Mouse (Mus musculus) thymus, postnatal 14 days (tissue): ENCODE results near the gene Xlr4a.
"Not testable (repeated sequence)": the region's sequence is repeated elsewhere in the genome, so short reads cannot be mapped to it uniquely, and the experiment has no call there.

Source experiments
- DNase-seq: peaks from one replicate; pipeline ENCODE4 v3.0.0; 2021

Gene Xlr4a

GRCm38 (mm10) chrX:73082267-73083055 is at the start of gene Xlr4a:
Gene Xlr4a (minus strand): TSS chrX:73082478.
- peak; percentile 47 for DNase-seq

GRCm38 (mm10) chrX:73122859-73123829 is 40.9 kb upstream of the Xlr4a start:
- not testable (repeated sequence) for DNase-seq

- not testable (repeated sequence) for DNase-seq
Measured at GRCm38 (mm10) chrX:73116747-73117146, 34.5 kb upstream of the Xlr4a start, which contains the start of gene Gm14685. Gene Gm14685 (plus strand): TSS chrX:73117047.

- DNase-seq: peak; percentile 14
Measured at GRCm38 (mm10) chrX:73096941-73097508, 14.7 kb upstream of the Xlr4a start, which contains the start of gene Xlr3a. Gene Xlr3a (minus strand): TSS chrX:73097095.

GRCm38 (mm10) chrX:73066765-73067312 is 15.4 kb downstream of the Xlr4a start:
- DNase-seq: not testable (repeated sequence)

- no peak for DNase-seq
Measured at GRCm38 (mm10) chrX:73064415-73064793, 17.9 kb downstream of the Xlr4a start, which contains the start of gene Pnma3. Gene Pnma3 (plus strand): TSS chrX:73064787.

- DNase-seq: no peak
Measured at GRCm38 (mm10) chrX:73063512-73064414, 18.5 kb downstream of the Xlr4a start.

- no peak for DNase-seq
Measured at GRCm38 (mm10) chrX:73062323-73062722, 20.0 kb downstream of the Xlr4a start.

GRCm38 (mm10) chrX:73061528-73061927 is 20.8 kb downstream of the Xlr4a start:
- no peak for DNase-seq

GRCm38 (mm10) chrX:73053860-73054563 is 28.3 kb downstream of the Xlr4a start:
- peak; percentile 89 for DNase-seq

- no peak for DNase-seq
Measured at GRCm38 (mm10) chrX:73039666-73040065, 42.6 kb downstream of the Xlr4a start.

- no peak for DNase-seq
Measured at GRCm38 (mm10) chrX:73038831-73039230, 43.4 kb downstream of the Xlr4a start.

GRCm38 (mm10) chrX:73037003-73037402 is 45.3 kb downstream of the Xlr4a start, which contains the start of gene Pnma5:
Gene Pnma5 (minus strand): TSS chrX:73037103.
- no peak for DNase-seq
